Mouse (Mus musculus) testis, adult 2 months (tissue): ENCODE results near the gene Srek1. TPM values are rescaled to one million over a fixed set of nuclear protein-coding genes. Genes with fewer than 3 reads are reported as not detected.

Experiments used
- H3K27ac ChIP-seq: fragments of 200-500 bp; 2 replicates; pipeline ENCODE4 v1.5.1; 2012; ENCODE audit warnings: low read depth, low read length; ENCODE audit not compliant: control insufficient read depth, insufficient read depth
- H3K27me3 ChIP-seq: fragments of 200-500 bp; 2 replicates; pipeline ENCODE4 v1.6.1; 2012; ENCODE audit warnings: mild to moderate bottlenecking, low read length, moderate library complexity; ENCODE audit not compliant: control insufficient read depth, insufficient read depth
- H3K36me3 ChIP-seq: fragments of 200-500 bp; 2 replicates; pipeline ENCODE4 v1.6.1; 2012; ENCODE audit warnings: mild to moderate bottlenecking, low read length; ENCODE audit not compliant: control insufficient read depth, insufficient read depth
- H3K4me1 ChIP-seq: fragments of 200-500 bp; 2 replicates; pipeline ENCODE4 v1.6.1; 2012; ENCODE audit warnings: low read length; ENCODE audit not compliant: control insufficient read depth, insufficient read depth
- H3K4me3 ChIP-seq: fragments of 200-500 bp; 2 replicates; pipeline ENCODE4 v1.5.1; 2012; ENCODE audit warnings: low read depth, mild to moderate bottlenecking, low read length, moderate library complexity, mixed read lengths; ENCODE audit not compliant: control insufficient read depth
- CTCF ChIP-seq: fragments of 200-500 bp; IDR thresholded peaks from 2 replicates; pipeline ENCODE4 v1.5.1; 2012; ENCODE audit warnings: low read depth, mild to moderate bottlenecking, inconsistent platforms, low read length, moderate library complexity; ENCODE audit not compliant: control insufficient read depth, insufficient read depth, insufficient replicate concordance
- POLR2A ChIP-seq: fragments of 200-500 bp; IDR thresholded peaks from 2 replicates; pipeline ENCODE4 v1.6.1; 2012; ENCODE audit warnings: low read depth, mild to moderate bottlenecking, inconsistent platforms, low read length, moderate library complexity; ENCODE audit not compliant: control insufficient read depth
- polyA plus RNA-seq: library from polyadenylated mRNA; depleted of rRNA; stranded (reverse); fragments of >200 nt; gene quantifications from 2 replicates; pipeline ENCODE4 v1.2.3, GENCODE M21; 2012; rRNA removed

Srek1 gene
- polyA plus RNA-seq, 1 experiment, result 37.2 TPM

DNA sequence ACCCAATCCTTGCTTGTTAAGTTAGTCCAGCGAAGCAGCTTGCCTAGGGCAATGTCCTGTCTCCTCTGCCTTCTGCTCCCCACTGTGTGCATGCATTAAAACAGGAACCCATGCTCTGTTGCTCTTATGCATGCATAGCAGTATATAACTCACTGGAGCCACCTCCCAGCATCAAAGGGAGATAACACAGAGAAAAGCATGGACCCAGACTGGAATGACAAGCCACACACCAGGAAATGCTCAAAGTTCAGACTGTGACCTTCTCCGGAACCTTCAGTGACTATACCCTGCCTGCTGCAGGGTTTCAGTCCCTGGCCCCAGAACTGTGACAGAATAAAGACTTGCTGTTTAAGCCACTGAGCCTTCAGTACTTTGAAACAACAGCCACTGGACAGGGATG is 73.7 kb downstream of the Srek1 start:
- Histone ChIP-seq H3K36me3 (no peaks in the 10 kb centered on the region), H3K27me3 (no peaks in the 10 kb centered on the region), H3K4me3 (no peak overlapping the region)

DNA sequence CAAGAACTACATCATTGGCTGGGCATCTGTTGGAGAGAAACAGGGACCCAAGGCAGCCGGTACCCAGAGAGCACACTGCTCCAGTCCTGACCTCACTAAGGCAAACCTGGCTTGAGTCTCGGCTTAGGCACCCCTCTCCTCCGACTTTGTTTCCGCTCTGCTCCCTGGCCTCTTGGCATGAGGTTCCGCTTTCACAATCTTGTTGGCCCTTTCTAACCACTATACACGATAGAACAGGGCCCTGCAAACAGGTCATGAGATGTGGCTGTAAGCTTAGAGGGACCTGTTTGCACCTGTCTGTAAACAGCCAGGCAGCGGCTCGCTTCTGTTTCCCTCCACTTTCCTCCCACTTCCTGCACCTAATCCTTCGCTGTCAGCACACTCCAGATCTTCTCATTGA is 76.4 kb downstream of the Srek1 start:
- TF ChIP-seq POLR2A (no peak), CTCF (no peak)
- H3K4me3 ChIP-seq, result peak overlapping the region; percentile 31; the same call in 1 of the 2 replicates
- no peaks in the 10 kb centered on the region for H3K36me3 ChIP-seq
- H3K27ac ChIP-seq, result no peak overlapping the region
- no peaks in the 10 kb centered on the region for H3K27me3 ChIP-seq
- peaks cover 2% of the 10 kb centered on the region; the same call in 1 of the 2 replicates for H3K4me1 ChIP-seq

More for the DNA sequence above, 73.7 kb downstream of the Srek1 start:
- Histone ChIP-seq H3K27ac (no peak overlapping the region), H3K4me1 (peaks cover 2% of the 10 kb centered on the region; the same call in 1 of the 2 replicates)
- TF ChIP-seq POLR2A, result no peak
- no peak for TF ChIP-seq CTCF

DNA sequence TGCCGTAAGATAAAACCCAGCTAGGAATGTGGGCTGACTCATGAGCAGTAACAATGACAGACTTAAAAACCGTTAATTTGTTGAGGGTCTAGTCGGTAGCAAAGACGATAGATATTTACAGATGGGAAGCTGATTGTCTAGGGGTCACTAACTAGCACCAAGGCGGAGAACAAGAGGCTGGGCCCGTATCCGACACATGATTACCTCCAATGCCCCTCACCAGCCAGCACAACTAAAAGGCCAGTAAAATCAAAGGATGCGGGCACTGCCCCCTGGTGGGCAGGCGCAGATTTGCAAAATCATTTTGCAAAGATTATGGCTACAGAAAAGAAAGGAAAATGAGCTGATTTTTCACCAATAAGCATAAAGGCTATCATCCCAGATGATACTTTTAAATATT is 78.2 kb downstream of the Srek1 start:
- TF ChIP-seq POLR2A, result no peak
- TF ChIP-seq CTCF, result peak; percentile 77
- Histone ChIP-seq H3K36me3 (no peaks in the 10 kb centered on the region), H3K4me3 (no peak overlapping the region), H3K27me3 (no peaks in the 10 kb centered on the region), H3K4me1 (peaks cover 2% of the 10 kb centered on the region; the same call in 1 of the 2 replicates), H3K27ac (no peak overlapping the region)

DNA sequence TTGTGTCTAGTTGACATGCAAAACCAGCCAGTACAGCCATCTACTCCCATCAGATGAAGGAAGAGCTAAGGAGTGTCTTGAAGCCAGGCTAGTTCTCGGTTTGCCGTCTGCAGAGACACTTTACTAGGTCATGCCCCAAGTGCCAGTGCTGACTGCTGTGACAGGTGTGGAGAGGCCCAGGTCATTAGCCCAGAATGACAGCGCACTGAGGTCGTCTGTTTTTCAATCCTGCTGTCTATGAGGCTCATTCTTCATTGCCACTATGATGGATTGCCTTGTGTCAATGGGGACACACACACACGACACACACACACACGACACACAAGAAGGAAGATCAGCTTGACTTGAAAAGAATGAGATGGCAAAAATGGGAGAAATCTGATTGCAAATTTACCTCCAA is 79.0 kb downstream of the Srek1 start:
- TF ChIP-seq CTCF (no peak), POLR2A (no peak)
- Histone ChIP-seq H3K27me3 (no peaks in the 10 kb centered on the region), H3K4me3 (no peak overlapping the region), H3K36me3 (no peaks in the 10 kb centered on the region), H3K4me1 (peaks cover 2% of the 10 kb centered on the region; the same call in 1 of the 2 replicates), H3K27ac (no peak overlapping the region)

Other genes with a start within 250 kb of the Srek1 start
- gene Erbin, start 145.9 kb upstream of the Srek1 start, polyA plus RNA-seq, result 4.3 and 4.9 TPM in 2 replicates